Mouse (Mus musculus): Measurements from ENCODE around the gene Slk.

Slk gene

GRCm38 (mm10) chr19:47579225-47579787 lies at the start of gene Slk:
Gene Slk, plus strand, starts transcription at chr19:47579678.
- in situ Hi-C loops (cut with MseI, MboI), result no loop called here

- in situ Hi-C loops (cut with MseI, MboI), result no loop called here
These were observed 48.2 kb upstream of the Slk start for GRCm38 (mm10) chr19:47531309-47531708.

- in situ Hi-C loops (cut with MseI, MboI), result no loop called here
These were observed 47.0 kb upstream of the Slk start for GRCm38 (mm10) chr19:47532449-47532848.

GRCm38 (mm10) chr19:47534131-47534530 lies 45.3 kb upstream of the Slk start:
- in situ Hi-C loops (cut with MseI, MboI), result no loop called here

- in situ Hi-C loops (cut with MseI, MboI), result no loop called here
These were observed 42.8 kb upstream of the Slk start for GRCm38 (mm10) chr19:47536521-47537299.

- in situ Hi-C loops (cut with MseI, MboI), result no loop called here
These were observed 42.1 kb upstream of the Slk start, which contains the start of gene Stn1 for GRCm38 (mm10) chr19:47537300-47537792. Gene Stn1, minus strand, starts transcription at chr19:47537507.

GRCm38 (mm10) chr19:47537879-47538278 lies 41.6 kb upstream of the Slk start:
- in situ Hi-C loops (cut with MseI, MboI), result no loop called here

- in situ Hi-C loops (cut with MseI, MboI), result no loop called here
These were observed 40.7 kb upstream of the Slk start for GRCm38 (mm10) chr19:47538801-47539200.

- in situ Hi-C loops (cut with MseI, MboI), result no loop called here
These were observed 37.0 kb upstream of the Slk start for GRCm38 (mm10) chr19:47542441-47542840.

- in situ Hi-C loops (cut with MseI, MboI), result no loop called here
These were observed 34.4 kb upstream of the Slk start for GRCm38 (mm10) chr19:47545055-47545454.

GRCm38 (mm10) chr19:47545528-47545927 lies 34.0 kb upstream of the Slk start:
- in situ Hi-C loops (cut with MseI, MboI), result no loop called here

- in situ Hi-C loops (cut with MseI, MboI), result no loop called here
These were observed 30.9 kb upstream of the Slk start for GRCm38 (mm10) chr19:47548432-47549076.

- in situ Hi-C loops (cut with MseI, MboI), result no loop called here
These were observed 30.3 kb upstream of the Slk start for GRCm38 (mm10) chr19:47549174-47549573.

GRCm38 (mm10) chr19:47549584-47549983 lies 29.9 kb upstream of the Slk start:
- in situ Hi-C loops (cut with MseI, MboI), result no loop called here

- in situ Hi-C loops (cut with MseI, MboI), result no loop called here
These were observed 20.3 kb upstream of the Slk start for GRCm38 (mm10) chr19:47559145-47559544.

- in situ Hi-C loops (cut with MseI, MboI), result no loop called here
These were observed 19.5 kb upstream of the Slk start for GRCm38 (mm10) chr19:47559751-47560512.

- in situ Hi-C loops (cut with MseI, MboI), result no loop called here
These were observed 18.8 kb upstream of the Slk start for GRCm38 (mm10) chr19:47560544-47561161.

GRCm38 (mm10) chr19:47561996-47562441 lies 17.5 kb upstream of the Slk start:
- in situ Hi-C loops (cut with MseI, MboI), result no loop called here

GRCm38 (mm10) chr19:47563715-47564114 lies 15.8 kb upstream of the Slk start:
- in situ Hi-C loops (cut with MseI, MboI), result no loop called here

GRCm38 (mm10) chr19:47565031-47565654 lies 14.3 kb upstream of the Slk start:
- in situ Hi-C loops (cut with MseI, MboI), result no loop called here

GRCm38 (mm10) chr19:47565994-47566393 lies 13.5 kb upstream of the Slk start:
- in situ Hi-C loops (cut with MseI, MboI), result no loop called here
